Mouse (Mus musculus) neural tube, embryonic 15.5 days (tissue): Measurements from ENCODE around the gene Gm17535. TPM values are rescaled to one million over a fixed set of nuclear protein-coding genes. Genes with fewer than 3 reads are reported as not detected.
"Not testable (repeated sequence)": the region's sequence is repeated elsewhere in the genome, so short reads cannot be mapped to it uniquely, and the experiment has no call there.

ENCODE experiments used
- ATAC-seq: fragments of 200-750 bp; cut with Nextera tagmentation; 2 replicates; pipeline ENCODE4 v1.8.0; 2017; ENCODE audit warnings: mild to moderate bottlenecking, moderate TSS enrichment, moderate library complexity; ENCODE audit not compliant: low FRiP score
- H3K27ac ChIP-seq: fragments of 300-500 bp; sonication (generic); replicated peaks from 2 replicates; pipeline ENCODE4 v1.5.1; 2015; ENCODE audit warnings: mild to moderate bottlenecking, inconsistent platforms
- H3K27me3 ChIP-seq: fragments of 300-500 bp; sonication (generic); replicated peaks from 2 replicates; pipeline ENCODE4 v1.6.1; 2015; ENCODE audit warnings: inconsistent platforms
- H3K36me3 ChIP-seq: fragments of 300-500 bp; sonication (generic); 2 replicates; pipeline ENCODE4 v1.6.1; 2015; ENCODE audit warnings: inconsistent platforms
- H3K4me1 ChIP-seq: fragments of 300-500 bp; sonication (generic); 2 replicates; pipeline ENCODE4 v1.6.1; 2015; ENCODE audit warnings: inconsistent platforms
- H3K4me2 ChIP-seq: fragments of 300-500 bp; sonication (generic); 2 replicates; pipeline ENCODE4 v1.6.1; 2015; ENCODE audit warnings: inconsistent platforms, mild to moderate bottlenecking, moderate library complexity
- H3K4me3 ChIP-seq: fragments of 300-500 bp; sonication (generic); replicated peaks from 2 replicates; pipeline ENCODE4 v1.5.1; 2015; ENCODE audit warnings: mild to moderate bottlenecking, inconsistent platforms
- H3K9ac ChIP-seq: fragments of 300-500 bp; sonication (generic); replicated peaks from 2 replicates; pipeline ENCODE4 v1.6.1; 2015; ENCODE audit warnings: mild to moderate bottlenecking, inconsistent platforms
- H3K9me3 ChIP-seq: fragments of 300-500 bp; sonication (generic); replicated peaks from 2 replicates; pipeline ENCODE4 v1.6.1; 2016; ENCODE audit warnings: inconsistent platforms
- WGBS: fragments of 180-500 bp; shearing (Covaris S2); methylation state at CpG from one replicate; pipeline ENCODE4 v1.1.7; 2015; ENCODE audit warnings: mixed read lengths; 5-methylcytosine and 5-hydroxymethylcytosine counted together
- microRNA-seq: library from miRNA; unstranded; fragments of <30 nt; microRNA quantifications from one replicate; pipeline ENCODE4, GENCODE M21; 2017
- polyA plus RNA-seq: library from polyadenylated mRNA; unstranded; fragments of >200 nt; fragmentation: Nextera tagmentation; extraction: Ambion mirVana; gene quantifications from 2 replicates; pipeline ENCODE4 v1.2.1, GENCODE M21; 2015

Gm17535 gene
- polyA plus RNA-seq, 1 experiment from 2014 or later, result not detected

DNA sequence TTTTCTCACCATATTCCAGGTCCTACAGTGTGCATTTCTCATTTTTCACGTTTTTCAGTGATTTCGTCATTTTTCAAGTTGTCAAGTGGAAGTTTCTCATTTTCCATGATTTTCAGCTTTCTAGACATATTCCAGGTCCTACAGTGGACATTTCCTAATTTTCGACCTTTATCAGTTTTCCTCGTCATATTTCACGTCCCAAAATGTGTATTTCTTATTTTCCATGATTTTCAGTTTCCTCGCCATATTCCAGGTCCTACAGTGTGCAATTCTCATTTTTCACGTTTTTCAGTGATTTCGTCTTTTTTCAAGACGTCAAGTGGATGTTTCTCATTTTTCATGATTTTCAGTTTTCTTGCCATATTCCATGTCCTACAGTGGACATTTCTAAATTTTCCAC is 7.2 kb upstream of the Gm17535 start:
- 72% methylated on average over 9 of the region's 9 CpGs for WGBS
- H3K4me2 ChIP-seq, ATAC-seq: not testable (repeated sequence)

GRCm38 (mm10) chr9:3029276-3030000 is 5.0 kb upstream of the Gm17535 start:
- H3K9me3 ChIP-seq, ATAC-seq: not testable (repeated sequence)

More for the DNA sequence above, 7.2 kb upstream of the Gm17535 start:
- H3K27ac ChIP-seq, H3K4me3 ChIP-seq, H3K27me3 ChIP-seq, H3K9me3 ChIP-seq, H3K4me1 ChIP-seq, H3K36me3 ChIP-seq, H3K9ac ChIP-seq: not testable (repeated sequence)

DNA sequence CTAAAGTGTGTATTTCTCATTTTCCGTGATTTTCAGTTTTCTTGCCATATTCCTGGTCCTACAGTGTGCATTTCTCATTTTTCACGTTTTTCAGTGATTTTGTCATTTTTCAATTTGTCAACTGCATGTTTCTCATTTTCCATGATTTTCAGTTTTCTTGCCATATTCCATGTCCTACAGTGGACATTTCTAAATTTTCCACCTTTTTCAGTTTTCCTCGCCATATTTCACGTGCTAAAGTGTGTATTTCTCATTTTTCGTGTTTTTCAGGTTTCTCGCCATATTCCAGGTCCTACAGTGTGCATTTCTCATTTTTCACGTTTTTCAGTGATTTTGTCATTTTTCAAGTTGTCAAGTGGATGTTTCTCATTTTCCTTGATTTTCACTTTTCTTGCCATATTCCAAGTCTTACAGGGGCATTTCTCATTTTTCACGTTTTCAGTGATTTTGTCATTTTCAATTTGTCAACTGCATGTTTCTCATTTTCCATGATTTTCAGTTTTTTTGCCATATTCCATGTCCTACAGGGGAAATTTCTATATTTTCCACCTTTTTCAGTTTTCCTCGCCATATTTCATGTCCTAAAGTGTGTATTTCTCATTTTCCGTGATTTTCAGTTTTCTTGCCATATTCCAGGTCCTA is 3.6 kb upstream of the Gm17535 start:
- H3K9ac ChIP-seq, H3K4me2 ChIP-seq, H3K27ac ChIP-seq, H3K9me3 ChIP-seq, H3K27me3 ChIP-seq, H3K36me3 ChIP-seq, H3K4me1 ChIP-seq, H3K4me3 ChIP-seq, ATAC-seq: not testable (repeated sequence)
- WGBS, result 61% methylated on average over 2 of the region's 10 CpGs

More at GRCm38 (mm10) chr9:3029276-3030000, 5.0 kb upstream of the Gm17535 start:
- not testable (repeated sequence) for H3K9ac ChIP-seq, H3K36me3 ChIP-seq, H3K27ac ChIP-seq, H3K4me2 ChIP-seq, H3K27me3 ChIP-seq, H3K4me1 ChIP-seq, H3K4me3 ChIP-seq
- WGBS, result 65% methylated on average over 13 of the region's 16 CpGs

DNA sequence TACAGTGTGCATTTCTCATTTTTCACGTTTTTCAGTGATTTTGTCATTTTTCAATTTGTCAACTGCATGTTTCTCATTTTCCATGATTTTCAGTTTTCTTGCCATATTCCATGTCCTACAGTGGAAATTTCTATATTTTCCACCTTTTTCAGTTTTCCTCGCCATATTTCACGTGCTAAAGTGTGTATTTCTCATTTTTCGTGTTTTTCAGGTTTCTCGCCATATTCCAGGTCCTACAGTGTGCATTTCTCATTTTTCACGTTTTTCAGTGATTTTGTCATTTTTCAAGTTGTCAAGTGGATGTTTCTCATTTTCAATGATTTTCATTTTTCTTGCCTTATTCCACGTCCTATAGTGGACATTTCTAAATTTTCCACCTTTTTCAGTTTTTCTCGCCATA is 2.2 kb downstream of the Gm17535 start, which contains the start of gene Gm10715:
Gene Gm10715, plus strand, starts transcription at position 301 of the 400 bp plus-strand sequence.
- WGBS, result 81% methylated on average over 8 of the region's 8 CpGs
- H3K4me2 ChIP-seq, H3K27me3 ChIP-seq, H3K27ac ChIP-seq, H3K4me1 ChIP-seq, H3K4me3 ChIP-seq, ATAC-seq, H3K9ac ChIP-seq, H3K36me3 ChIP-seq, H3K9me3 ChIP-seq: not testable (repeated sequence)

DNA sequence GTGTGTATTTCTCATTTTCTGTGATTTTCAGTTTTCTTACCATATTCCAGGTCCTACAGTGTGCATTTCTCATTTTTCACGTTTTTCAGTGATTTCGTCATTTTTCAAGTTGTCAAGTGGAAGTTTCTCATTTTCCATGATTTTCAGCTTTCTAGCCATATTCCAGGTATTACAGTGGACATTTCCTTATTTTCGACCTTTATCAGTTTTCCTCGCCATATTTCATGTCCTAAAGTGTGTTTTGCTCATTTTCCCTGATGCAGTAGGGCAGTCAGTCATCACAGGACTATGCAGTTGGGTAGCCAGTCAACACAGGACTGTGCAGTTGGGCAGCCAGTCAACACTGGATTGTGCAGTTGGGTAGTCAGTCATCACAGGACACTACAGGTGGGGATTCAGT is 3.8 kb downstream of the Gm17535 start:
- H3K9ac ChIP-seq, H3K27me3 ChIP-seq, H3K36me3 ChIP-seq, H3K9me3 ChIP-seq, H3K27ac ChIP-seq, H3K4me1 ChIP-seq, ATAC-seq, H3K4me2 ChIP-seq, H3K4me3 ChIP-seq: not testable (repeated sequence)
- WGBS, result 74% methylated on average over 4 of the region's 4 CpGs

Small RNA genes within 50 kb of the gene (microRNA-seq; reads per million reads assigned to microRNA genes)
- not detected for gene Mir101c

Other genes starting within 250 kb of the Gm17535 start
- gene Gm10722, start 33.7 kb upstream of the Gm17535 start, polyA plus RNA-seq, result not detected in 2 replicates
- not detected in 2 replicates for gene Gm11168, start 31.3 kb upstream of the Gm17535 start, polyA plus RNA-seq
- 0.56 TPM in 1 of 2 replicates, not detected in the other for gene Gm10721, start 21.5 kb upstream of the Gm17535 start, polyA plus RNA-seq
- gene Gm10720, start 18.9 kb upstream of the Gm17535 start, polyA plus RNA-seq, result not detected in 2 replicates
- 0.27 and 0.29 TPM in 2 replicates for gene Gm10719, start 17.2 kb upstream of the Gm17535 start, polyA plus RNA-seq
- gene Gm10718, start 11.1 kb upstream of the Gm17535 start, polyA plus RNA-seq, result 0.68 TPM in 1 of 2 replicates, not detected in the other
- gene Gm10717, start 9.2 kb upstream of the Gm17535 start, polyA plus RNA-seq, result 0.33 and 0.37 TPM in 2 replicates
- not detected in 2 replicates for gene Gm10715, start 2.3 kb downstream of the Gm17535 start, polyA plus RNA-seq